Mouse (Mus musculus) heart, adult 8-10 months (tissue): ENCODE data around the gene Olfr1412. TPM values are rescaled to one million over a fixed set of nuclear protein-coding genes. Genes with fewer than 3 reads are reported as not detected.

ENCODE experiments used
- DNase-seq: peaks from one replicate; pipeline ENCODE4 v3.0.0; 2022; ENCODE audit warnings: low spot score
- total RNA-seq, 4 experiments: library from RNA; stranded (reverse); gene quantifications; 2 replicates each; pipeline ENCODE4 v1.2.4; 2022

Olfr1412 gene
- total RNA-seq = not detected

DNA sequence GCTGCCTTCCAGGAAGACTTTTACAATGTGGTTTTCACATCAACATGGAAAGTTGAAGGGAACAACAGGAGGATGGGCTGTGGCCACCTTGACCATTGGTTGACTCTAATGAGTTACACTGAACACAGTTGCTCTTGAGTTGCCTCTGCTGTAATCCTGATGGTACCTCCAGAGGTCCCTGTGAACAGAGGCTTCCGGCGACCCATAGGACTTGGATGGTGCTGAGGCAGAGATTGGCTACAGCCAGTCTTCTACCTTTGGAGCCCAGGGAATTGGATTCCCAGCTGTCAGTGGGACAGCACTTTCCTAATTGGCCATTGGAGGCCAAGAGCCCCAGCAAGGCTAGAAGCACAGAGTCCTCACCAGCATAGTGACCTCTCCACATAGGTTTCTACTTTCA is at the start of gene Olfr1412:
Gene Olfr1412 (plus strand): TSS at position 301 of the 400 bp plus-strand sequence.
- DNase-seq = no peak

DNA sequence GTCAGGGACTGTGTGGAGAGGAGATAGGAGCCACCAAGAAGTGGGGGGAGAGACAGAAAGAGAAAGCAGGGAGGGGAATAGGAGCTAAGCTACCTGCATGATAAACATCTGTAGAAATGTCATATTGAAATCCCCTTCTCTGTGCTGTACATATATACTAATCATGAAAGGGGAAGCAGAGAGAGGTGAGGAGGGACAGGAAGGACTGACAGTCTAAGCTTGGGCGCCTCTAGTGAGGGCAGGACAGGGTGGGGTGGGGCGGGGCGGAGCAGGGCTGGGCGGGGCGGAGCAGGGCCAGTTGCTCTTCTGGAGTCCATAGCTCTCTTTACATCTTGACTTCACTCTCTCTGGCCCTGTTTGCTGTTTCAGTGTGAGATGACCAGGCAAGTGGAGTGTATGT is 48.6 kb upstream of the Olfr1412 start:
- DNase-seq = no peak

DNA sequence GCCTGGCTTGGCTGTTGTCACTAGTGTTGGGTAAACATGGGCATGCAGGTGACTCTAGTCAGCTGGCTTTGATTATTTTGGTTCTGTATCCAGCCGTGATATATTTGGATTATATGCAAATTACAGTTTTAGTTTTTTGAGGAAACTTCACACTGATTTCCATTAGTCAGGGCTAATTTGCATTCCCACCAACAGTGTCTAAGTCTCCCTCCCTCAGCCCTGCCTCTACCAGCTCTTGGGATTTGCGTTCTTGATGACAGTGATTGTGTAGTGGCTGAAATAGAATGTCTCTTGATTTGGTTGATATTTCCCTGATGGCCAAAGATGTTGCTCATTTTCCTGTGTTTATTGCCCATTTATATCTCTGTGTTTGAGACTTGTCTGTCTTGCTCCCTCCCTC is 46.5 kb upstream of the Olfr1412 start:
- DNase-seq = no peak

DNA sequence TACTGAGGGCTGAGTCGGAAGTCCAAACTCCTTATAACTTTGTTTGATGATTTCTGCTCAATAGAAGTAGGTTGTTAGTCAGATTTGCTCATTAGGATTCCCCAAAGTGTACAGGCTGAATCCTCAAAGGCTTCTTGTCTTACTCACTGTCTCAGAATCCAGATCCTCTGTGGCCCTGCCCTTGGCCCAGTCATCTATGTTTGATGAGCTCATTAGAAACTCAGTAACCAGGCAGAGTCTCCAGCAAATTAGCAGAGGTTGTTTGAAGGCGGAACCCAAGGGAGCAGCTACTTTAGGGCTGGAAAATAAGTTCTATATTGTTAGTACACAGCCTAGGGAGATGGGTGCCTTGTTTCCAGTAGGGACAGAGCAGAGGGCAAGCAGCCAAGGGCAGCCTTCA is 39.6 kb upstream of the Olfr1412 start:
- DNase-seq = no peak

DNA sequence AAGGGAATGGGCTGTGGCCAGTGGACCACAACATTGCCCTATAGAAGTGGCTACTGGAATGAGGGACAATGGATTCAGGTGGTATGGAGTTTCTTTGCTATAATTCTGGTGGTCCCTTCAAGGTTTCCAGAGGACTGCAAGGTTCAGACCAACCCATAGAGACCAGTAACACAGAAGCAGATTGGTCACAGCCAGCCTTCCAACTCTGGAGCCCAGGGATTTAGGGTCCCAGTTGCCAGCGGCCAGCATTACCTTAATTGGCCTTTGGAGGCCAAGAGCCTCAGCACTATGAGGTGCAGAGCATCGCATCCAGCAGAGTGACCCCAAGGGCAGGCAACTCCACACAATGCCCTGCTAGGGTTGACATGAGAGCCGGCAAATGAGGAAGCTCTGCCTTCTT is 14.6 kb upstream of the Olfr1412 start, which contains the start of gene Olfr1413:
Gene Olfr1413 (plus strand): TSS at position 301 of the 400 bp plus-strand sequence.
- DNase-seq = no peak

DNA sequence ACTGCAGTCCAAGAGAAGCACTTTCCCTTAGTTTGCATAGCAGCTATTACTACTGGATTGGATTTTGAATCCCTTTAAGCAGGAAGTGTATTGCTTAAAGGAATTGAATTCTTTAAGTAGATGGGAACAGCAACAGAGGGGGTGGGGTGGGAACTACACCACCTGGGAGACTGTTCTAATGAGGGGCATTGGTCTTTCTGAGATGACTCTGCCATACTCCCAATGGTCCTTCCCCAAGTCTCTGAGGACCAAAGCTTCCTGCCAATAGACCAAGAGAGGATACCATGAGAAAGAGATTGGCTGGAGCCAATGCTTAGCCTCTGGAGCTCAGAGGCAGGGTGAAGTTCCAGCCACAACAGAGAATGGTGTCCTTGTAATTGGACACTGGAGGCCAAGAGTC is 8.5 kb downstream of the Olfr1412 start, which contains the start of gene Olfr1411:
Gene Olfr1411 (plus strand): TSS at position 301 of the 400 bp plus-strand sequence.
- DNase-seq = no peak

DNA sequence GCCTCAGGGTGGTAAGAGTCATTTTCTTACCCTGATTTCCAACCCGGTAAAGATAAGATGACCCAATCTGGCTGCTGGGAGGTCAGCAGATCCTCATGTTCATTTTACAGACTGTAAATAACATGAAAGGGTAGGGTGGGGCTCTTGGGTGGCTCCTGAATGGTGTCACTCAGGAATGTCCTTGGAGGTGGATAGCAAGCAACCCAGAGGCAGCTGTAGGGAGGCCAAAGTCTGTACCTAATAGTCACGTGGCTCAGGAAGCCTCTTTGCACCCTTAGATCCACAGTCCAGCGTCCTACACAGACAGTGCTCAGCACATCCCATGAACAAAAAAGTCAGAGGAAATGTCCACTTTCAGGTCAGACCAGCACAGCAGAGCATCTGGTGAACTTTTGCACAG is 10.4 kb downstream of the Olfr1412 start:
- no peak for DNase-seq

DNA sequence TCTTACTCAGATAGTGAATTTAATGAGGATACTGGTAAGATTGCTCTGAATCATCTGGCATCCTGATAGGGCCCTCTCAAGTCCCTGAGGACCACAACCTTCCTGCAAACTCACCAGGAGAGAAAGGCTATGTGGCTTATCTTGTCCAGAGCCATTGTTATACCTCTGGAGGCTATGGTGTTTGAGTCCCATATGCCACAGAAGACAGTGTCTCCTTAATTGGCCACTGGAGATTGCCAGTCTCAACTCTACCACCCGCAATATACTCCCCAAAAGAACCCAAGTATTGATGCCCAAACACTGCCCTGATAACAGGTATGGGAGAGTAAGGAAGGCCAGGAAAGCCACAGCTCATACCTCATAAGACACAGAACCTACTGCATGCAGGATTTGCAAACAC is 19.9 kb downstream of the Olfr1412 start, which contains the start of gene Olfr1410:
Gene Olfr1410 (plus strand): TSS at position 301 of the 400 bp plus-strand sequence.
- DNase-seq = no peak

DNA sequence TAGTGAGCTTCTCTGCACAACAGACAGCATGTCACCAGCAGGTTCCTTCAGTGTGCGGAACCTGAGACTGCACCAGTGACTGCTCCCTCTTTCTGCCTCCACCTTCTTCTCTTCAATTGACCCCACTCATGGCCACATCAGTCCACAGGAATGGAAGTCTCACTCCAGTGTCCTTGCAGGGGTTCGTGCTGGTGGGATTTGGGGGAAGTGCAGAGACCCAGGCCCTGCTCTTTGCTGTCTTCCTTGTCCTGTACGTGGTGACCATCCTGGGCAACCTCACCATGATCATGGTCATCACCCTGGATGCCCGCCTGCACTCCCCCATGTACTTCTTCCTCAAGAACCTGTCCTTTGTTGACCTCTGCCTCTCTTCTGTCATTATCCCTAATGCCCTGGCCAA is 22.1 kb downstream of the Olfr1412 start:
- DNase-seq = no peak

DNA sequence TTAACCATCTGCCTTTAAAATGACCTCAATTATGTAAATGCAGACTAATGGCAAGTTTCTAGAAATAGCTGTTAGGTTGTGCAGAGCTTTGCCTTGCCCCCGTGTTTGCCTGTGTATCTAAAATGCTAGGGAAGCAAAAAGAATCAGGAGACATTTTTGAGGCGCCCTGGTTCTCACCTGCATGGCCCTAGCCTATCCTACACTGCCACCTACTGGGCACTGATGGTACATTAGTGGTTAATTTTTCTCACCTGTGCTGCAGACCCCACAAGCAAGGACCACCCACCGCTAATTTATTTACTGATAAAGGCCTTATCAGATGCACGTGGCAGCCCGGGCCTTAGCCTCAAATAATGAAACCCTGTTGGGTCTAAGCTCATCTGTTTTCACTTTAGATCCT is 25.4 kb downstream of the Olfr1412 start:
- DNase-seq = peak; percentile 35

DNA sequence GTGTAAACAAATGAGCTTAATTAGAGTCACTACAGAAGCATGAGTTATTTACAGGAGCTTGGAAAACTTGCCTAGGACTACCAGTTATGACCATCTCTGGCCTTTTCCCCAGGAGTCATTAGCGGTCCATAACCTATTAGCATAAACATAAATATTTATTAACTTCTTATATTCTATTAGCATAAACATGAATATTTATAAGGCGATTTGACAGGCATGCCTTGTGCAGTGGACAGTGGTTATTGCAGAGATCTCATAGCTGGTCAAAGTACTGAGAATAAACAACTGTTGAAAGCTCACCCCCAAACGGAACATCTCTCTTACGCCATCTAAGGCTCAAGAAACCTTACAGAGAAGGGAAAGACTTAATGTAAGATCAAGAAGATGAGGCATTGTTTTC is 27.6 kb downstream of the Olfr1412 start:
- DNase-seq = no peak

DNA sequence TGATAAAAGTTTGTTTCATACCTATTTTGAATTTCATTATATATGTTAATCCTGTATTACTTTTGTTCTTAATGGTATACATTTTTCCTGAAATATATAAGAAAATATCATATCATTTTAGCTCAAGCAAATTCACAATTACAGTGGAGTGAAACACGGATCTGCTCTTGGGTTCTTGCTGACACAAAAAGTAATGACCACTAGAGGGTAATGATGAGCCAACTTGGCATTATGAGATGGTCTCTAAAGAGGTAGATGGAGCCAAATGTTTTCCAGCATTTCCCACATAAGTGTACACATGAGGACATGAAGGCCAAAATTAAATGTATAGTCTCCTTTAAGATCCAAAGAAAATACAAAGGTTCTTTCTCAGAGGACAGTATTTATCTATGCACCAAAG is 28.9 kb downstream of the Olfr1412 start:
- DNase-seq = no peak

DNA sequence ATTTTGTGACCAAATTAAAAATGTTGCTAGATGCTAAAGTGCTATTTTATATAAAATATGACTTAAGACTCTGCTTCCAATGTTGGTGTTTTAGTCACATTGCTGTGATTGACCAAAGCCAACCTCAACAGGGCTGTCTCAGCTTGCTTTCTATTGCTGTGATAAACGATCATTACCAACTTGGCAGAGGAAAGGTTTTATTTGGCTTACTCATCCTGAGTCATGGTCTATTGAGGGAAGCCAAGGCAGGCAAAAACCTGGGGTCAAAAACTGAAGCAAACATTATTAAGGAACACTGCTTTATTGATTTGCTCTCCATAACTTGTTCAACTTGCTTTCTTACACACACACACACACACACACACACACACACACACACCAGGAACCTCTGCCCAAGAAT is 30.5 kb downstream of the Olfr1412 start:
- DNase-seq = no peak

DNA sequence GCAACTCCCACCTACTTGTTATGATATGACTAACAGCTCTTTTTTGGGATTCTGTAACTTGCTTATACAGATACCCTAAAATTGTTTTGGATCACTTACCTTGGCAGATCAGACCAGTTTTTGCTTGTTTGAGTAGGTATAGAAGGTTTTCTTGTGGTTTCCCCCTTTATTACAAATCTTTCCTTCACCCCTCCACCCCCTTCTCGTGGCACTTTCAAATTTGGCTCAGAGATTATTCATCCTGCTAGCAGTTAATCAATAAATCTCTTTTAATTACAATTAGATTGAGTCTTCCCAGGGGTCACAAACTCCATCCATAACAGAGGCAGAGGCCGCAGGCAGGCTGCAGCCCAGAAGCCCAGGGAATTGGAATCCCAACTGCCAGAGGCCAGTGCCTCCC is 31.9 kb downstream of the Olfr1412 start, which contains the start of gene Olfr12:
Gene Olfr12 (plus strand): TSS at position 301 of the 400 bp plus-strand sequence.
- DNase-seq = no peak

DNA sequence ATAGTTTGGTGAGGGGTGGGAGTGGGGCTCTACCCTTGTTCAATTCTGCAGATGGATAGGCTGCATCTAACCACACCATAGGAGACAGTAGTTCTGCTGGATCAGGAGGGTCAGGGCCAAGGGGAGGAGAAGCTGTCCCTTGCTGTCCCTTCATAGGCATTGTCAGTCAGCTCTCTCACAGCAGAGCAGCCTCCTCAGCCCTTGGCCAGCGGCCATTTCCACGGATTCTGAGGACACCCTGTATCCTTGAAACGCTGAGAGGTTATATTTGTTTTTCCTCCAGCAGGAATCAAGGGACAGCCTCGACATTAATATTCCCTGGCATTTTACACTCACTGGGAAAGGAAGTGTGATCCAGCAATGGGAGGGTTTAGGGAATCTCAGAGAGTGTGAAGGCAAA is 32.8 kb downstream of the Olfr1412 start:
- DNase-seq = no peak

DNA sequence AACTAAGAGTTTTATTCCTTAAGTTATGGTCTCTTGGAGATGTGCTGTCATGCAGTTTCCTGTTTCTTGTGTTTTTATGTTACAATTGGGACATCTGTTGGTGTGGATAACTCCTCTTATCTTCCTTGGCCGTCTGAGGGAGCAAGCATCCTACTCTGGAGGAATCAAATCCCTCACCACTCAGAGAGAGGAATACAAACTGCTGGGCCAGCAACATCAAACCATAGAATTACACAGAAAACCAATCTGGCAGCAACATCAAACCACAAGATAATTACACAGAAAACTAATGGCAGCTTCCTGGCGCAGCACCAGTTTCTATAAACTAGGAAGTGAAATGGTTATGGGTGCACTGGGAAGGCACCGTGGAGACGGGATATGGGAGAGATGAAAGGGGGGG is 42.6 kb downstream of the Olfr1412 start:
- DNase-seq = no peak

DNA sequence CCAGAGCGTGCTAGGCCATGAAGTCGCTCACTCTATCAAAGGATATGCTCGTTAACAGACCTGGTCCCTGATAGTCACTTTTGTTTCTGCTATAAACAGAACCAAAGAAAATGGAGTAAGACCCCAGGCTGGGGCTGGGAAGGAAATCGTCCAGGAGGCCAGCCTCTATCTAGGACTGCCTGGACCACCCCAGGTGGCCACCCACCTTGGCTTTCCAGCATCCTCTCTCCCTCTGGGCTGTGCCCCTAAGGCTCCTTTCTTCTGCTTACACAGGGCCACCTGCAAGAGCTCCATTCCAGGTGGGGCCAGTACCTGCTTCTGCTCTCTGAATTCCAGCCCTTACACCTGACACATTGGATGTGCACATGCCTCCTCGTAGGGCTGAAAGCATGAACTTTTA is 46.6 kb downstream of the Olfr1412 start:
- no peak for DNase-seq

DNA sequence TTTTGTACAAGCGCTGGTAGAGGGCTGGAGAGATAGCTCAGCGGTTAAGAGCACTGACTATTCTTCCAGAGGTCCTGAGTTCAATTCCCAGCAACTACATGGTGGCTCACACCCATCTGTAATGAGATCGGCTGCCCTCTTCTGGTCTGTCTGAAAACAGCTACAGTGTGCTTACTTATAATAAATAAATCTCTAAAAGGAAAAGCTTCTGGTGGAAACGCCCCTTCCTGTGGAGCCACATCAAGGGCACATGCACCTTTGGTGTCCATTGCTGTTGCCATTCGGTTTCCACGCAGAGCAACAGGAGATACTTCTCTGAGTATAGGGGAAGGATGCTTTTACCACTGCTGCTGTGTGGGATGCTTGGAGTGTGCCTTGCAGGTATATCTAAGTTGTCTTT is 47.4 kb downstream of the Olfr1412 start:
- no peak for DNase-seq

DNA sequence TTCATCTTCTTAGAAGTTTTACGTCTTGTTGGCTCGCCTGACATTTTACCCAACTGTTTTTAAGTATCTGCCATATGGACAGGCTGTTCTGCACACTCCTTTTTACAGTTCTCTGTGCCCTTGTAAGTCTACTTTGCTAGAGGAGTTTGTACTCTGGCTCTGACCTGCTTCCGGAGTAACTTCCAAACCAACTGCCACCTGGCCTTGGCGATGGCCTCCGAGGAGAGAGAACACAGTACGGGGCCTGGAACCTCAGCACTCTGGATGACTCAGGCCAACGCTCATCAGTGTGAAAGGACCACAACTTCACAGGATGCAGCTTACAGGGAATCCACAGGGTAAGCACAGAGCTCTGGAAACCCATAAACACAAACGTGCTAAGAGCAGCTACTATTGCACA is 48.1 kb downstream of the Olfr1412 start:
- DNase-seq = no peak

DNA sequence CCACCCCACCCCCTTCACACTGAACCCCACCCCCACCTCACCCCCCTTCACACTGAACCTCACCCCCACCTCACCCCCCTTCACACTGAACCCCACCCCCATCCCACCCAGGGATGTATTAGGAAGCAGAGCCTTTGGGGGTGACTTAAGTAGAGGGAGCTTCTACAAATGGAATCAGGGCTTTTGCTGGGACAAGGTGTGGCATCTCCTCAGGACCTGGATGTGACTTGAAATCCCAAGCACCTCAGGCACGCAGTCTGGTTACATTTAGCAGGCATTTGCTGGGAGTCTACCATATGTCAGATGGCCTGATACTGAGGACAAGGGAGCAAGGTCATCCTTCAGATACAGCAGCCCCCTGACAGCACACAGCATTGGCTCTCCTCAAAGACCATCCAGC is 49.0 kb downstream of the Olfr1412 start:
- DNase-seq = no peak

DNA sequence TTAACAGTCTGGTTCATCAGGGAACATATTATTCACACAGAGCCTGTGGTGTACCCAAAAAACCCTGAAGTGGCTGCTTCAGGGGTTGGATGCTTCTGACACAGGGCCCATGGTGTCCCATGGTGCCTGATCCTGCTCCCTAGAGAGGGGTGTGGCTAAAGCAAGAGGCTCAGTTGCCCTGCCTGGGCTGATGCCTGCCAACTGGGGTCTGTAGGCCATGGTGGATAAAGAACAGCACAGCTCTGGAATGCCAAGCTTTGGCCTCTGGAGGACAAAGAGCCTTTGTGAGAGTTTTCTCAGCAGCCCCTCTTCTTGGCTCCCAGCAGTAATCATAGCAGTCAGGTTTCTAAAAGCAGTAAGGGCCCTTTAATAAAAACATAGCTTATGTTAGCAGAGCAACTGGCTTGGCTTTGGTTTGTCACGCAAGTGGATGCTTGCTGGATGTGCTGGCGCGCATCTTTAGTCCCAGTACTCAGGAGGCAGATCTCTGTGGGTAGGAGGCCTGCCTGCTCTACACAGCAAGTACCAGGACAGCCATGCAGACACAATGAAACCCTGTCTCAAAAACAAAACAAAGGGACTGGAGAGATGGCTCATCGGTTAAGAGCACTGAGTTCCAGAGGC is 49.5 kb downstream of the Olfr1412 start:
- DNase-seq = no peak

DNA sequence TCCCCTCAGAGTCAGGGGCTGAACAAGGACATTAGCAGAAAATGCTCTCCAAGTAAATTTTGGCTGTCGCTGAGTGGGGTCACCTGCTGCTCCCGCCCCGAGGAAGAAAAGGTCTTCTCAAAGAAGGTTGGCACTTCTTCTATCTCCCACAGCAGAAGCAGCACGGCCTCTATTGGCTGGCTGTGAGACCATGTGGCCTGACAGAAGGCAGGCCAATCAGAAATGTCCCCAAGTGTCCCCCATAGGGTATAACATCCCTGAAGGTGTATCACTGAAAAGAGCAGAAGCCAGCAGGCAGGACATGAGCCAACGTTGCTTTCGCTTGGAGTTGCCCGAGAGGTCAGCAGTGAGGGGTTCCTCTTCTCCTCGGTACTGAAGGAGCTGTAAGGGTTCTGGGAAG is 50.4 kb downstream of the Olfr1412 start:
- no peak for DNase-seq

DNA sequence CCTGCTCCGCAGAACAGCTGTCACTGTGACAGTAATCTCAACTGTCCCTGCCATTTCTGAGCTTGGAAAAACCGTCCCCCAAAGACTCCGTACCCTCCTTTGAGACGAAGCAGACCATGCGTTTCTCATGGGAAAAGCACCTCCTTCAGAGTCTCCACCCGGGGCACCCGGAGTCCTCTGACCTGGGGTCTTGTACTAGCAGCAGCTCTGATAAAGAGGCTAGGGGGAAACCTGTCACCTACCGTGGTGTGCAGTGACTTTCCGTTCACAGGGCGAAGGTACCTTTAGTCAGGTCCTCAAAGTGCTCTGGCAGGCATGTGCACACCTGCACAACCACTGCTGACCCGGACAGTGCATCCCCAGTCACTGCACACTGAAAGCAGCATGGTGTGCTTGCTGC is 51.1 kb downstream of the Olfr1412 start:
- no peak for DNase-seq
